Mouse (Mus musculus) stomach, postnatal 0 days (tissue): ENCODE measurements at regions not wholly inside any gene's neighbourhood (a gene's known extent, or its start where the extent isn't known, plus 50 kb on each side); places are given as distances from the start of the nearest gene placed in this dataset.
A peak's percentile ranks its signal among the peaks of the same experiment; 100 is the strongest.

Experiments used
- ATAC-seq: fragments of 200-750 bp; cut with Nextera tagmentation; 2 replicates; pipeline ENCODE4 v1.8.0; 2017; ENCODE audit not compliant: low FRiP score, low TSS enrichment
- DNase-seq: peaks from one replicate; pipeline ENCODE4 v3.0.0-alpha.2; 2016; ENCODE audit warnings: low spot score
- H3K27ac ChIP-seq: fragments of 300-500 bp; sonication (generic); replicated peaks from 2 replicates; pipeline ENCODE4 v1.5.1; 2014; ENCODE audit warnings: mild to moderate bottlenecking, control low read depth
- H3K27me3 ChIP-seq: fragments of 300-500 bp; sonication (generic); 2 replicates; pipeline ENCODE4 v1.6.1; 2014; ENCODE audit warnings: low read length; ENCODE audit not compliant: control insufficient read depth, insufficient read depth
- H3K36me3 ChIP-seq: fragments of 300-500 bp; sonication (generic); 2 replicates; pipeline ENCODE4 v1.6.1; 2014; ENCODE audit warnings: low read length, mixed read lengths; ENCODE audit not compliant: control insufficient read depth, insufficient read depth
- H3K4me1 ChIP-seq: fragments of 300-500 bp; sonication (generic); replicated peaks from 2 replicates; pipeline ENCODE4 v1.6.1; 2014; ENCODE audit warnings: antibody characterized with exemption; ENCODE audit not compliant: control insufficient read depth, insufficient read depth
- H3K4me2 ChIP-seq: fragments of 300-500 bp; sonication (generic); replicated peaks from 2 replicates; pipeline ENCODE4 v1.6.1; 2014; ENCODE audit warnings: low read depth, mild to moderate bottlenecking, control low read depth, moderate library complexity
- H3K4me3 ChIP-seq: fragments of 300-500 bp; sonication (generic); 2 replicates; pipeline ENCODE4 v1.5.1; 2014; ENCODE audit warnings: low read depth, low read length, control low read depth
- H3K9ac ChIP-seq: fragments of 300-500 bp; sonication (generic); 2 replicates; pipeline ENCODE4 v1.6.1; 2014; ENCODE audit warnings: mild to moderate bottlenecking, low read length, control low read depth, mixed read lengths
- H3K9me3 ChIP-seq: fragments of 300-500 bp; sonication (generic); 2 replicates; pipeline ENCODE4 v1.6.1; 2016; ENCODE audit warnings: low read length; ENCODE audit not compliant: control insufficient read depth
- CTCF ChIP-seq: IDR thresholded peaks from 2 replicates; pipeline ENCODE4 v1.5.1; 2016; ENCODE audit warnings: antibody characterized with exemption, low read depth, mild to moderate bottlenecking, moderate library complexity
- EP300 ChIP-seq: optimal IDR thresholded peaks from 2 replicates; pipeline ENCODE3; 2016; ENCODE audit warnings: antibody characterized with exemption
- WGBS: fragments of 180-500 bp; shearing (Covaris S2); extraction: QIAGEN DNeasy Blood & Tissue Kit; methylation state at CpG from one replicate; pipeline ENCODE4 v1.1.7; 2014; 5-methylcytosine and 5-hydroxymethylcytosine counted together

DNA sequence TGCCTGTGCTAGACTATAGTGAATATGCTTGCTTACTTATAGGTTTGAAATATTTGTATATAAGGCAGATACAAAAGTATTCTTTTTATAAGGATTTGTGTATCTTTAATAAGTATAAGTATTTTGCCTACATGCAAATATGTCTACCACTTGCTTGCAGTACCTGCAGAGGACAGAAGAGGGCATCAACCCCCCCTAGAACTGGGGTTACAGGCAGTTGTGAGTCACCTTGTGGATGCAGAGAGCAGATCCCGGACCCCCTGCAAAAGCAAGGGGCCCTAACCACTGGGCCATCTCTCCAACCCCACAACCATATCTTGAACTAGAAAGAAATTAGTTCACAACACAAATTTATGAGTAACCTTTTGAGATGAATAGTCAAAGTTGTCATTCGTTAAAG is 91.3 kb upstream of the Phactr1 start:
- TF ChIP-seq CTCF: peak; percentile 48; the same call in 1 of the 2 replicates
- no peak for TF ChIP-seq EP300
- no peaks in the 10 kb centered on the region for H3K9me3 ChIP-seq

DNA sequence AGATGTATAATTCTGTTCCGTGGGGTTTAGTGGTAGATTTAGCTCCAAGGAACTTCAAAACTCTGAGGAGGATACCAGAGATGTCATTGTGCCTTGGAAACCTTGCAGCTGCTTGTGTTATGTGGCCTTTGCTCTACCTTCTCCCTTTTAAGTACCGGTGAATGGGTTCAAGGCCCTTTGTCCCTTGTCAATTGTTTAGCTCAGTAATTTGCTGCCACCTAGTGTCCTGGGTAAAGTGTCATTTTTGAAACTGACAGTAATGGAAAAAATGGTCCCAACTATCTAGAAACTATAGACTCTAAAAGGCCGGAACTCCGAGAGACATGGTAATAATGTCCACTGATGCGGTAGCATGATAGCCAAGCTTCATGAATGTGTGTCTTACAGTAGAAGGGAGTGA is 90.8 kb upstream of the Phactr1 start:
- H3K4me2 ChIP-seq: no peak overlapping the region
- no peak overlapping the region for H3K27ac ChIP-seq
- TF ChIP-seq EP300 (no peak), CTCF (peak; percentile 76)
- H3K4me3 ChIP-seq: no peak overlapping the region
- H3K36me3 ChIP-seq: no peaks in the 10 kb centered on the region
- no peaks in the 10 kb centered on the region for H3K4me1 ChIP-seq
- H3K9ac ChIP-seq: no peak overlapping the region
- no peaks in the 10 kb centered on the region for H3K9me3 ChIP-seq
- H3K27me3 ChIP-seq: no peaks in the 10 kb centered on the region
- WGBS: 65% methylated on average over 5 of the region's 5 CpGs
- no peak for DNase-seq
- no peak for ATAC-seq

More for the DNA sequence above, 91.3 kb upstream of the Phactr1 start:
- 82% methylated on average over 2 of the region's 2 CpGs for WGBS
- ATAC-seq (no peak), DNase-seq (peak; percentile 27)
- no peak overlapping the region for H3K27ac ChIP-seq
- H3K4me3 ChIP-seq: no peak overlapping the region
- no peak overlapping the region for H3K4me2 ChIP-seq
- no peaks in the 10 kb centered on the region for H3K36me3 ChIP-seq
- H3K9ac ChIP-seq: no peak overlapping the region
- H3K27me3 ChIP-seq: no peaks in the 10 kb centered on the region
- H3K4me1 ChIP-seq: no peaks in the 10 kb centered on the region

DNA sequence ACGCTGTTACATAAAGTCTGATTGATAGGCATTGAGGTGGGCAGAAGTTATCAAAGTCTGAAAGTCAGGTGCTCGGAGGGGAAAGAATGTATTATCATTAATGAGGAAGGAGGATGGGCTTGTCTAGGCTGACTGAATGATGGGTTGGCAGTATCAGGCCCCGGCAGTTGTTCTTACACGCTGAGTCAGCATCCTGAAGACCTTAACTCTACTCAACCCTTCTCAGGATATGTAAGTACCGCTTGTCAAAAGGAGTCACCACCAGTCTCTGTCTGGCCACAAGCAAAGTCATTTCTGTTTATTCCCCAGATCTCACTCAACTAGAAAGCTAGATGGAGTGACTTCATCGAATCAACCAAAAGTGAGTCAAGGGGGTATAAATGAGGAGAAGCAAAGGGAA is 90.0 kb upstream of the Phactr1 start:
- no peak for ATAC-seq

DNA sequence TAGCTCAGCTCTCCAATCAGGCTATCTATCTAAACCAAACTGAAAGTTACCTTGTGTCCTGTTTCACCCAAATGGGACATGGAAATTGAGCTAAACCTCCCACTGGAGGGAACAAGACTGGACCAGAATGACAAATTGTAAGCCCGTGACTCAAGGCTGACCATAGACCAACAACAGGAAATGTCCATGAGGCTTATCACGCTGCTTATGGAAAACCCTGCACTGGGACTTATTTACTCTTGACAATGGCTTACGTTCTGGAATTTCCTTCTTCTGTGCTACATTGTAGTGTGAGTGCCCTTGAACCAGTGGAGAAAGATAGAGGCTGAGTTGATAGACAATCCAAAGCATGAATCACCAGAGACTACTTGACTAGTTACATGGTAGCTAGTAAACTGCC is 87.5 kb upstream of the Phactr1 start:
- Histone ChIP-seq H3K27me3 (no peaks in the 10 kb centered on the region), H3K4me3 (no peak overlapping the region), H3K4me2 (no peak overlapping the region), H3K27ac (no peak overlapping the region), H3K36me3 (no peaks in the 10 kb centered on the region), H3K9me3 (no peaks in the 10 kb centered on the region), H3K4me1 (no peaks in the 10 kb centered on the region), H3K9ac (no peak overlapping the region)
- no peak for TF ChIP-seq EP300
- no peak for TF ChIP-seq CTCF
- DNase-seq: no peak
- ATAC-seq: no peak
- 57% methylated on average over 3 of the region's 3 CpGs for WGBS

More for the DNA sequence above, 90.0 kb upstream of the Phactr1 start:
- H3K27ac ChIP-seq: no peak overlapping the region
- TF ChIP-seq CTCF (no peak), EP300 (no peak)
- H3K4me3 ChIP-seq: no peak overlapping the region
- H3K9ac ChIP-seq: no peak overlapping the region
- no peaks in the 10 kb centered on the region for H3K4me1 ChIP-seq
- no peaks in the 10 kb centered on the region for H3K9me3 ChIP-seq
- no peaks in the 10 kb centered on the region for H3K27me3 ChIP-seq
- 83% methylated on average over 6 of the region's 6 CpGs for WGBS
- no peak overlapping the region for H3K4me2 ChIP-seq
- H3K36me3 ChIP-seq: no peaks in the 10 kb centered on the region
- DNase-seq: no peak

DNA sequence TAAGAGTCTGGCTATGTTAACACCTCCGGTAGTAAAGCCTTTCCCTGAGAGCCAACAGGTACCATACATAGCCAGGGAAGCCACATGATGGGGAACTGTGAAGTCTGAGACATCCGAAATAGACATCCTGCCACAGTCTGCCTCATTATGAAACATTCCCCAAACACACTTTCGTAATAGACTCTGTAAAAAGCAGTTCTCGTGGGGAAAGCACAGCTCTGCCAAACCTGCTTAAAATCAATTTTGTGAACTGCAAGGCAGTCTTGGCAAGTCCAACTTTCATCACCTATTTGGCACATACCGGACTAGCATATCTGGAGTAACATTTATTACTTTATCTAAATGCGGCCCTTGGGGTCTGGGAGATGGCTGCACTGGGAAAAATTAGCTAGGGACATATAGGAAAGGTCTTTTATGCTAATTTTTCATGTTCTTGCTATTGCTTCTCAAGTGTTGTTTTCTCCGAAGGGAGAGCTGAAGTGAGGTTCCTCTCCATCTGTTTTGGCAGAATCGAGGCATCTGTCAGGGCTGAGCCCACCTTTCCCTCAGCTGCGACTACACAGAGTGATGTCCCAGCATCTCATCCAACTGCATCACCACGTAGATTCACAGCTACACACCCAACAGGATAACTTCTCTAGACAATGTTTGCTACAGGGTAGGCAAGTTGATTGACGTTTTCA is 86.8 kb upstream of the Phactr1 start:
- no peak for TF ChIP-seq EP300
- no peak for TF ChIP-seq CTCF
- H3K27ac ChIP-seq: no peak overlapping the region

DNA sequence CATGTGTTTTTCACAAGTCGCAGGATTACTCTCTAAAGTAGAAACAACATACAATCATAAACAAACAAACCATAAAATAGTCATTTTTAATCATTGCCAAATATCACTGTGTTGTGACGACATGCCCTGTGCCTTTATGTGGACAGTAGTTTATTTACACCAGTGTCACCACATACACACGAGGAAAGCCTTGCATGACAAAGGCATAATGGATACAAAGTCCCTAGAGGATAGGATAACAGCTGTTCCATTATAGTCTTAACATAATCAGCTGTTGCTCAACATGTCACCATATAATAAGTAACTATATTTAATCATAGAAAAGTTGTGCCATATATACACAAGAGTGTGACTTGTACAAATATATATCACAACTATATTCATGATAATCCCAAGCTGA is 85.2 kb upstream of the Phactr1 start:
- no peaks in the 10 kb centered on the region for H3K27me3 ChIP-seq
- no peak for ATAC-seq
- no peak overlapping the region for H3K4me3 ChIP-seq
- H3K9me3 ChIP-seq: no peaks in the 10 kb centered on the region
- H3K4me1 ChIP-seq: no peaks in the 10 kb centered on the region
- DNase-seq: no peak
- no peak overlapping the region for H3K27ac ChIP-seq
- H3K4me2 ChIP-seq: no peak overlapping the region
- H3K36me3 ChIP-seq: no peaks in the 10 kb centered on the region
- TF ChIP-seq EP300 (no peak), CTCF (no peak)
- WGBS: 42% methylated on average over 3 of the region's 3 CpGs
- H3K9ac ChIP-seq: no peak overlapping the region

More for the DNA sequence above, 86.8 kb upstream of the Phactr1 start:
- Histone ChIP-seq H3K9ac (no peak overlapping the region), H3K9me3 (no peaks in the 10 kb centered on the region), H3K4me1 (no peaks in the 10 kb centered on the region), H3K36me3 (no peaks in the 10 kb centered on the region), H3K4me2 (no peak overlapping the region), H3K4me3 (no peak overlapping the region), H3K27me3 (no peaks in the 10 kb centered on the region)
- ATAC-seq (no peak), DNase-seq (no peak)
- 74% methylated on average over 11 of the region's 11 CpGs for WGBS
